Mouse (Mus musculus): ENCODE data around the gene Runx2. TPM values are rescaled to one million over a fixed set of nuclear protein-coding genes. Genes with fewer than 3 reads are reported as not detected.

Gene Runx2
- polyA plus RNA-seq, 1 experiment from 2014 or later, result 2.2 TPM

- H3K9me3 ChIP-seq (ENCODE audit: control insufficient read depth, low read length), result no peaks in the 10 kb centered on the region
- H3K4me1 ChIP-seq (replicated peaks; ENCODE audit: control insufficient read depth, insufficient read depth, low read length), result no peaks in the 10 kb centered on the region
- no peak for ATAC-seq (replicated peaks; ENCODE audit: low FRiP score)
- 92% methylated on average over 4 of the region's 4 CpGs for WGBS
- no peak overlapping the region for H3K4me2 ChIP-seq (ENCODE audit: low read depth, low read length, severe bottlenecking)
- H3K9ac ChIP-seq (ENCODE audit: low read length), result no peak overlapping the region
- H3K27me3 ChIP-seq (ENCODE audit: control insufficient read depth, insufficient read depth, low read length), result no peaks in the 10 kb centered on the region
- no peak for DNase-seq (ENCODE audit: low spot score)
- no peaks in the 10 kb centered on the region for H3K36me3 ChIP-seq (ENCODE audit: control insufficient read depth, insufficient read depth, low read length)
- H3K4me3 ChIP-seq (ENCODE audit: low read depth, low read length), result no peak overlapping the region
- H3K27ac ChIP-seq (ENCODE audit: low read depth, low read length), result no peak overlapping the region
These were observed 100.5 kb downstream of the Runx2 start for GRCm38 (mm10) chr17:44714116-44714515.

GRCm38 (mm10) chr17:44713404-44713803 is 101.2 kb downstream of the Runx2 start:
- H3K36me3 ChIP-seq (ENCODE audit: control insufficient read depth, insufficient read depth, low read length), result no peaks in the 10 kb centered on the region
- H3K4me2 ChIP-seq (ENCODE audit: low read depth, low read length, severe bottlenecking), result no peak overlapping the region
- no peaks in the 10 kb centered on the region for H3K4me1 ChIP-seq (replicated peaks; ENCODE audit: control insufficient read depth, insufficient read depth, low read length)
- H3K9me3 ChIP-seq (ENCODE audit: control insufficient read depth, low read length), result no peaks in the 10 kb centered on the region
- WGBS, result 93% methylated on average over 8 of the region's 8 CpGs
- no peaks in the 10 kb centered on the region for H3K27me3 ChIP-seq (ENCODE audit: control insufficient read depth, insufficient read depth, low read length)
- no peak overlapping the region for H3K4me3 ChIP-seq (ENCODE audit: low read depth, low read length)
- no peak for DNase-seq (ENCODE audit: low spot score)
- no peak for ATAC-seq (replicated peaks; ENCODE audit: low FRiP score)
- no peak overlapping the region for H3K9ac ChIP-seq (ENCODE audit: low read length)
- H3K27ac ChIP-seq (ENCODE audit: low read depth, low read length), result no peak overlapping the region

GRCm38 (mm10) chr17:44709516-44710252 is 104.9 kb downstream of the Runx2 start:
- Histone ChIP-seq H3K27me3 (ENCODE audit: control insufficient read depth, insufficient read depth, low read length) (no peaks in the 10 kb centered on the region), H3K4me3 (ENCODE audit: low read depth, low read length) (no peak overlapping the region), H3K4me2 (ENCODE audit: low read depth, low read length, severe bottlenecking) (no peak overlapping the region), H3K27ac (ENCODE audit: low read depth, low read length) (no peak overlapping the region), H3K4me1 (replicated peaks; ENCODE audit: control insufficient read depth, insufficient read depth, low read length) (no peaks in the 10 kb centered on the region), H3K36me3 (ENCODE audit: control insufficient read depth, insufficient read depth, low read length) (no peaks in the 10 kb centered on the region), H3K9me3 (ENCODE audit: control insufficient read depth, low read length) (no peaks in the 10 kb centered on the region), H3K9ac (ENCODE audit: low read length) (no peak overlapping the region)
- DNase-seq (ENCODE audit: low spot score), result no peak
- ATAC-seq (replicated peaks; ENCODE audit: low FRiP score), result no peak
- 79% methylated on average over 11 of the region's 11 CpGs for WGBS

- H3K4me2 ChIP-seq (ENCODE audit: low read depth, low read length, severe bottlenecking), result no peak overlapping the region
- H3K27me3 ChIP-seq (ENCODE audit: control insufficient read depth, insufficient read depth, low read length), result no peaks in the 10 kb centered on the region
- no peak overlapping the region for H3K4me3 ChIP-seq (ENCODE audit: low read depth, low read length)
- no peak overlapping the region for H3K9ac ChIP-seq (ENCODE audit: low read length)
- no peaks in the 10 kb centered on the region for H3K4me1 ChIP-seq (replicated peaks; ENCODE audit: control insufficient read depth, insufficient read depth, low read length)
- H3K27ac ChIP-seq (ENCODE audit: low read depth, low read length), result no peak overlapping the region
- ATAC-seq (replicated peaks; ENCODE audit: low FRiP score), result no peak
- no peaks in the 10 kb centered on the region for H3K36me3 ChIP-seq (ENCODE audit: control insufficient read depth, insufficient read depth, low read length)
- no peak for DNase-seq (ENCODE audit: low spot score)
- H3K9me3 ChIP-seq (ENCODE audit: control insufficient read depth, low read length), result no peaks in the 10 kb centered on the region
- WGBS, result 91% methylated on average over 3 of the region's 3 CpGs
These were observed 106.6 kb downstream of the Runx2 start for GRCm38 (mm10) chr17:44707956-44708355.

GRCm38 (mm10) chr17:44706531-44706930 is 108.1 kb downstream of the Runx2 start:
- ATAC-seq (replicated peaks; ENCODE audit: low FRiP score), result no peak
- no peaks in the 10 kb centered on the region for H3K9me3 ChIP-seq (ENCODE audit: control insufficient read depth, low read length)
- WGBS, result 94% methylated on average over 10 of the region's 10 CpGs

GRCm38 (mm10) chr17:44702506-44703298 is 111.9 kb downstream of the Runx2 start:
- Histone ChIP-seq H3K4me1 (replicated peaks; ENCODE audit: control insufficient read depth, insufficient read depth, low read length) (no peaks in the 10 kb centered on the region), H3K9me3 (ENCODE audit: control insufficient read depth, low read length) (no peaks in the 10 kb centered on the region), H3K27me3 (ENCODE audit: control insufficient read depth, insufficient read depth, low read length) (no peaks in the 10 kb centered on the region), H3K4me2 (ENCODE audit: low read depth, low read length, severe bottlenecking) (no peak overlapping the region), H3K9ac (ENCODE audit: low read length) (no peak overlapping the region), H3K36me3 (ENCODE audit: control insufficient read depth, insufficient read depth, low read length) (no peaks in the 10 kb centered on the region), H3K27ac (ENCODE audit: low read depth, low read length) (no peak overlapping the region), H3K4me3 (ENCODE audit: low read depth, low read length) (no peak overlapping the region)
- ATAC-seq (replicated peaks; ENCODE audit: low FRiP score) (no peak), DNase-seq (ENCODE audit: low spot score) (no peak)
- WGBS, result 55% methylated on average over 14 of the region's 14 CpGs

More at GRCm38 (mm10) chr17:44706531-44706930, 108.1 kb downstream of the Runx2 start:
- Histone ChIP-seq H3K4me1 (replicated peaks; ENCODE audit: control insufficient read depth, insufficient read depth, low read length) (no peaks in the 10 kb centered on the region), H3K9ac (ENCODE audit: low read length) (no peak overlapping the region), H3K4me2 (ENCODE audit: low read depth, low read length, severe bottlenecking) (no peak overlapping the region), H3K27ac (ENCODE audit: low read depth, low read length) (no peak overlapping the region), H3K4me3 (ENCODE audit: low read depth, low read length) (no peak overlapping the region), H3K27me3 (ENCODE audit: control insufficient read depth, insufficient read depth, low read length) (no peaks in the 10 kb centered on the region), H3K36me3 (ENCODE audit: control insufficient read depth, insufficient read depth, low read length) (no peaks in the 10 kb centered on the region)
- DNase-seq (ENCODE audit: low spot score), result no peak

GRCm38 (mm10) chr17:44701531-44701930 is 113.1 kb downstream of the Runx2 start:
- Histone ChIP-seq H3K36me3 (ENCODE audit: control insufficient read depth, insufficient read depth, low read length) (no peaks in the 10 kb centered on the region), H3K4me1 (replicated peaks; ENCODE audit: control insufficient read depth, insufficient read depth, low read length) (no peaks in the 10 kb centered on the region), H3K4me2 (ENCODE audit: low read depth, low read length, severe bottlenecking) (no peak overlapping the region), H3K9ac (ENCODE audit: low read length) (no peak overlapping the region), H3K4me3 (ENCODE audit: low read depth, low read length) (no peak overlapping the region), H3K27me3 (ENCODE audit: control insufficient read depth, insufficient read depth, low read length) (no peaks in the 10 kb centered on the region), H3K27ac (ENCODE audit: low read depth, low read length) (no peak overlapping the region), H3K9me3 (ENCODE audit: control insufficient read depth, low read length) (no peaks in the 10 kb centered on the region)
- WGBS, result 79% methylated on average over 4 of the region's 4 CpGs
- DNase-seq (ENCODE audit: low spot score), result no peak
- no peak for ATAC-seq (replicated peaks; ENCODE audit: low FRiP score)

GRCm38 (mm10) chr17:44700326-44700725 is 114.3 kb downstream of the Runx2 start:
- H3K4me1 ChIP-seq (replicated peaks; ENCODE audit: control insufficient read depth, insufficient read depth, low read length), result no peaks in the 10 kb centered on the region
- DNase-seq (ENCODE audit: low spot score), result no peak
- WGBS, result 74% methylated on average over 1 of the region's 1 CpGs
- H3K27ac ChIP-seq (ENCODE audit: low read depth, low read length), result no peak overlapping the region
- no peak overlapping the region for H3K9ac ChIP-seq (ENCODE audit: low read length)
- H3K36me3 ChIP-seq (ENCODE audit: control insufficient read depth, insufficient read depth, low read length), result no peaks in the 10 kb centered on the region
- H3K27me3 ChIP-seq (ENCODE audit: control insufficient read depth, insufficient read depth, low read length), result no peaks in the 10 kb centered on the region
- no peak for ATAC-seq (replicated peaks; ENCODE audit: low FRiP score)
- no peak overlapping the region for H3K4me2 ChIP-seq (ENCODE audit: low read depth, low read length, severe bottlenecking)
- no peaks in the 10 kb centered on the region for H3K9me3 ChIP-seq (ENCODE audit: control insufficient read depth, low read length)
- H3K4me3 ChIP-seq (ENCODE audit: low read depth, low read length), result no peak overlapping the region
